Mouse (Mus musculus): ENCODE results near the gene Tas2r134. TPM values are rescaled to one million over a fixed set of nuclear protein-coding genes. Genes with fewer than 3 reads are reported as not detected.

The Tas2r134 gene
- polyA plus RNA-seq, 1 experiment = not detected

DNA sequence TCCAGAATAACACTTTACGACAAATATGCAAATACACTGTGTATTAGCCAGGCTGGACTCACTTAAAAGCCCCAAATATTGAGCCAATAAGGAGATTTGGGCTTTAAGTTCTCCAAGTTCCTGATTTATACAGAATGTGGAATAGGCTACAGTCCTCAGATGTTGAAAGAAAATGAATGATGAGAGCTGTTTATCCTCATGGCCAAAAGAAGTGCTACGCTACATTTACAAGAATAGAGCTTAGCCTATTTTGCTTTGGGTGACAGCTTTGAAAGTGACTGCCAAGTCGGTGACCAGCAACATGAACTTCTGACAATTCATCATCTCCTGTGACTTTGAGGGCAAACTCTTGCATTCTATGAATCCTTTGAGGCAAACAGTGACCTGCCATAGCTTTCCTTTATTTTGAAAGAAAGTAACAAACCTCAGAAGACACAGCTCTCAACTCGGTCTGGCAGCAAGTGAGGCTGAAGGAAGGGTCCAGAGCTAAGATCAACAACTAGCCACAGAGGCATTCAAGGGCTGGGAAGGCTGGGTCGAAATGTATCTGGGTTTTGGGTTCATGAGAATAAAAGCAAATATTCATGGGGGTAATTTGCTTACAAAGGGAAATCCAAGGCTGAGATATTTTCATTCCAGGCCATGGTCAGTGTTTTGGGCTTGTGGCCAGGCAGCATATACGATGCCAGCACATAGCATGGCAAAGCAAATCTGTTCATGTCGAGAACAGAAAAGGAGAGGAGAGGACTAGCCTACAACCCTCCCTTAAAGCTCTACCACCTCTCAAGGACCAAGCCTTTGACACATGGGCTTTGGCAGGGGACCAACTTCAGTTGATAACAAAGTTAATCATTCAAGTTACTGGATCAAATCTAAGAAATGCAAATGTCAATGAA lies 16.2 kb downstream of the Tas2r134 start:
- Histone ChIP-seq H3K4me1 (ENCODE audit: control insufficient read depth, insufficient read depth, low read length) (no peaks in the 10 kb centered on the region), H3K4me3 (ENCODE audit: insufficient read depth, low read depth, low read length) (no peak overlapping the region), H3K27ac (ENCODE audit: insufficient read depth, low read depth, low read length) (no peak overlapping the region)
- 74% methylated on average over 7 of the region's 7 CpGs for WGBS
- no peak for TF ChIP-seq CTCF (IDR thresholded peaks at IDR 0.05; ENCODE audit: insufficient read depth, low read depth, low read length)
- no peak for TF ChIP-seq POLR2A (IDR thresholded peaks at IDR 0.05; ENCODE audit: insufficient read depth, low read depth, low read length)

DNA sequence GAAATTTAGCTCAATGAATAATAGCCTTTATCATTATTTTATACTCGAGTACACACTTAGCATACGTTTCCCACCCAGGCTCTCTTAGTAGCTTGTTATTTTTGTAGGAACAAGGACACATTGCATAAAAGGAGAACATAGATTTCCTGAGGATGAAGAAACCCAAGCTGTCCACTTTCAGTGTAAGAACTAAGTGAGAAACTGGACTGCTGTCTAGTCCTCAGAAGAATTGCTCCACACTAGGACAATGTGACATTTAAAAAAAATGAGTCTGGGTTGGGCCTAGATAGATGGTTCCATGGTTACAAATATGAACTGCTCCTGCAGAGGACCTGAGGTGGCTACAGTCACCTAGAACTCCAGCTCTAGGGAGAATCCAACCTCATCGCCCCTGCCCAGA lies 20.7 kb downstream of the Tas2r134 start:
- Histone ChIP-seq H3K27ac (ENCODE audit: insufficient read depth, low read depth, low read length) (no peak overlapping the region), H3K4me3 (ENCODE audit: insufficient read depth, low read depth, low read length) (no peak overlapping the region), H3K4me1 (ENCODE audit: control insufficient read depth, insufficient read depth, low read length) (no peaks in the 10 kb centered on the region)
- 92% methylated on average over 3 of the region's 3 CpGs for WGBS
- TF ChIP-seq CTCF (IDR thresholded peaks at IDR 0.05; ENCODE audit: insufficient read depth, low read depth, low read length) (no peak), POLR2A (IDR thresholded peaks at IDR 0.05; ENCODE audit: insufficient read depth, low read depth, low read length) (no peak)

DNA sequence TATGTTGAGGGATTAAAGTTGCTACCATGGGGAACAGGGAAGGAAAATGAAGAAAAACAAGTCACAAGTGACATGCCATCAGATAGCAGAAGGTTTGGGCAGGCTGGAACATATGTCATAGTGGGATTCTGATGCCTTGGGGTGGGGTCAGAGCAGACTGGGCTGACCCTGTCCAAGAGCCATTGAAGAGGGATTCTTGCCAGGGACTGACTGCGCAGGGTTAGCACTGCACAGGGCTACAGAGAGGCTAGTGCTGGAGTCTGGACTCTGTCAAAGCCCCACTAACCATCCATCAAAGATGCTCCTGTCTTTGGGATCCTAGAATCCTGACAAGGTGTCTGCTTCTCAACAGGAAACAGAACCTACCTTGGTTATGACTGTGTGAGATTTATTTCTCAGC lies 22.6 kb downstream of the Tas2r134 start:
- no peak overlapping the region for H3K27ac ChIP-seq (ENCODE audit: insufficient read depth, low read depth, low read length)
- WGBS = 86% methylated on average over 1 of the region's 1 CpGs
- TF ChIP-seq POLR2A (IDR thresholded peaks at IDR 0.05; ENCODE audit: insufficient read depth, low read depth, low read length) = no peak
- TF ChIP-seq CTCF (IDR thresholded peaks at IDR 0.05; ENCODE audit: insufficient read depth, low read depth, low read length) = no peak

DNA sequence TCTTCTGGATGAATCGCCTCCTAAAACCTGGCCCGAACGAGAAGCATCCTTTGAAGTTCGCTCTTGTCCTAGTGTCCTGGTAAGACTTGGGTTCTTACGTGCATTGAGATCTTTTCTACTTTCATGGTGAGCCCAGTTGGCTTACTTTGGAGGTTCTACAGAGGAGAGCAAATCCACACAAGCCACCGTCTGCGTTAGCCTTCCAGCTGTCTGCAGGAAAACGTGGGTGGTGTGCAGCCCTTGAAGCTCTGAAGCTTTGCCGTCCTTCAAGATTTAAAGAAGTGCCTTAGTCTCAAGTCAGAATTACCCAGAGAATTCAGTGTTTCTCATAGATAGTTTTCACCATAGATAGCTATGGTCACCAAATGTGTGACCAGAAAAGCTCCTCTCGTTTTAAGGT lies 24.8 kb downstream of the Tas2r134 start:
- Histone ChIP-seq H3K4me3 (ENCODE audit: insufficient read depth, low read depth, low read length) (no peak overlapping the region), H3K27ac (ENCODE audit: insufficient read depth, low read depth, low read length) (no peak overlapping the region), H3K4me1 (ENCODE audit: control insufficient read depth, insufficient read depth, low read length) (no peaks in the 10 kb centered on the region)
- 96% methylated on average over 10 of the region's 10 CpGs for WGBS
- TF ChIP-seq POLR2A (IDR thresholded peaks at IDR 0.05; ENCODE audit: insufficient read depth, low read depth, low read length) (no peak), CTCF (IDR thresholded peaks at IDR 0.05; ENCODE audit: insufficient read depth, low read depth, low read length) (no peak)

More for the DNA sequence above, 22.6 kb downstream of the Tas2r134 start:
- H3K4me1 ChIP-seq (ENCODE audit: control insufficient read depth, insufficient read depth, low read length) = no peaks in the 10 kb centered on the region
- no peak overlapping the region for H3K4me3 ChIP-seq (ENCODE audit: insufficient read depth, low read depth, low read length)

DNA sequence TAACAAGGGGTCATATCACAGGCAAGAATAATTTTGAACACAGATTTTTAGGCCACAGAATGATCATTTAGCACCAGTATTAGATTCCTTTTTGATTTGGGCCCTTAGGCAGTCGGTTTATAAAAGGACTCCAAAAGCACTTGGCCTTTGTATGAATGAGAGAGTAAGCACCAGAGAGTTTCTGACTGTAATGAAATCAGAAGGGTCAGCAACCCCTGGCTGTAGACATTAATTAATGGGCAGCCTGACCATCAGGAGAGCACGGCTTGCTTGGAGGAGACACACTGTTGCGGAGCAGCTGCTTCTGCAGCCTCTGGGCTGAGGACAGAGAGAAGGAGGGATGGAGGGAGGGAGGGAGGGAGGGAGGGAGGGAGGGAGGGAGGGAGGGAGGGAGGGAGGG lies 30.4 kb downstream of the Tas2r134 start:
- TF ChIP-seq CTCF (IDR thresholded peaks at IDR 0.05; ENCODE audit: insufficient read depth, low read depth, low read length) (no peak), POLR2A (IDR thresholded peaks at IDR 0.05; ENCODE audit: insufficient read depth, low read depth, low read length) (no peak)
- Histone ChIP-seq H3K4me3 (ENCODE audit: insufficient read depth, low read depth, low read length) (no peak overlapping the region), H3K4me1 (ENCODE audit: control insufficient read depth, insufficient read depth, low read length) (no peaks in the 10 kb centered on the region), H3K27ac (ENCODE audit: insufficient read depth, low read depth, low read length) (no peak overlapping the region)
- 69% methylated on average over 3 of the region's 3 CpGs for WGBS

DNA sequence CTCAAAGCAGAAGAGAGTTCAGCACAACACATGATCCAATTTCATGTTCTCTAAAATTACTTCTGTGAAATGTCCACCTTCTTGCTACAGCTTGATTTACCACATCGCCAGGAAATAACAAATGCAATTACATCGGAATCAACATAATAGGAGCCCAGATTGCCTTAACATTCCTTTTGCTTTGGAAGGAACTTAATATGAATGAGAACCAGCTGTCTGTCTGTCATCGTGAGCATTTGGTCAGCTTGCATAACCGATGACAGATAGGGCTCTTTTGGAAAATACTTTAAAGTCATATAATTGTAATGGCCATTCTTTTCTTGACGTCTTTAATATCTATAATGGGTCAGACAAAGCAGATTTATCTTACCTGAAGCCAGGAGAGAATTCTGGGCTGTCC lies 31.0 kb downstream of the Tas2r134 start:
- TF ChIP-seq CTCF (IDR thresholded peaks at IDR 0.05; ENCODE audit: insufficient read depth, low read depth, low read length) (no peak), POLR2A (IDR thresholded peaks at IDR 0.05; ENCODE audit: insufficient read depth, low read depth, low read length) (no peak)
- H3K27ac ChIP-seq (ENCODE audit: insufficient read depth, low read depth, low read length) = no peak overlapping the region
- H3K4me3 ChIP-seq (ENCODE audit: insufficient read depth, low read depth, low read length) = no peak overlapping the region
- H3K4me1 ChIP-seq (ENCODE audit: control insufficient read depth, insufficient read depth, low read length) = no peaks in the 10 kb centered on the region
- 71% methylated on average over 5 of the region's 5 CpGs for WGBS

DNA sequence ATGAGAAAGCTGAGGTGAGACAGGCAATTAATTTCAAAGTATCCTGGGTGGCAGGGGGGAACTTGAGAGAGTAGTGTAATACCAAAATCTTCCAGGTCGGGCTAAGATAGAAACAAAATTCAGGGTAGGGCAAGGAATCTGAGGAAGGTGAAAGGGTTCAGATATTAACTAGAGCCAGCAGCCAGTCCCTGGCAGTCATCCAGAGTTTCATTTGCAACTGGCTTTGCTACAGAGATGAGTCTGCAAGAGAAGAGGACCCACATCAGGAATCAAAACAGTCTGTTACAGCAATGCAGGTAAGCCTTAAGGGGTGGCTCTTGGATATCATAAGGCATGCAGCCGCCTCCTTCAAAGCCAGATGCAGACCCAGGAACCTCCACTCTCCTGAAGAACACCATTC lies 47.0 kb downstream of the Tas2r134 start:
- no peak overlapping the region for H3K4me3 ChIP-seq (ENCODE audit: insufficient read depth, low read depth, low read length)
- 82% methylated on average over 2 of the region's 2 CpGs for WGBS
- H3K4me1 ChIP-seq (ENCODE audit: control insufficient read depth, insufficient read depth, low read length) = no peaks in the 10 kb centered on the region
- H3K27ac ChIP-seq (ENCODE audit: insufficient read depth, low read depth, low read length) = no peak overlapping the region
- TF ChIP-seq POLR2A (IDR thresholded peaks at IDR 0.05; ENCODE audit: insufficient read depth, low read depth, low read length) = no peak
- TF ChIP-seq CTCF (IDR thresholded peaks at IDR 0.05; ENCODE audit: insufficient read depth, low read depth, low read length) = no peak
